Mouse (Mus musculus) lung, adult 2 months (tissue): ENCODE measurements at regions not wholly inside any gene's neighbourhood (a gene's known extent, or its start where the extent isn't known, plus 50 kb on each side); places are given as distances from the start of the nearest gene placed in this dataset.

Experiments used
- CTCF ChIP-seq: fragments of 200-500 bp; IDR thresholded peaks from 2 replicates; pipeline ENCODE4 v1.5.1; 2011; ENCODE audit warnings: mild to moderate bottlenecking, low read length, control low read depth; ENCODE audit not compliant: insufficient read depth
- POLR2A ChIP-seq: fragments of 200-500 bp; IDR thresholded peaks from 2 replicates; pipeline ENCODE4 v1.6.1; 2011; ENCODE audit warnings: low read depth, mild to moderate bottlenecking, control low read depth, low read length, borderline replicate concordance; ENCODE audit errors: extremely low read depth

DNA sequence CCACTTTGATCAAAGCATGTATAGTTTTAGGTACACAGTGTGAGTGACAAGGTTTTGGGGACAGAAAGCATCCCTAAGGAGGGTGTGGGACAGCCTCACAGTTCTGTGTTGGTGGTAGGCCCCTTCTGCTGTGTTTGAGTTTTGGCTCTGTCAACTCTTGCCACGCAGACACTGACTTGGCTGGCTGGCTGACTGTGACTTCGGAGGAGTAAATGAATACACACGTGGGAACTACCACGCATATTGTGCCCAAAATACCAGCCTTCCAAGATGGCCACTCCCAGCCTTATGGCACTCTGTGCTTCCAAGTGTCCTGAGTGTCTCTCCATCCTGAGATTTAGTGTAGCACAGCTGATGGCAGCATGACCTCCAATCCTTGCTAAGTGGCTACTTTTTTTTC is 95.3 kb downstream of the Tbx4 start:
- TF ChIP-seq POLR2A (no peak), CTCF (no peak)
